Mouse (Mus musculus) adrenal gland, adult 18-20 months (tissue): ENCODE results near the gene Cnot4. TPM values are rescaled to one million over a fixed set of nuclear protein-coding genes. Genes with fewer than 3 reads are reported as not detected.

ENCODE experiments used
- total RNA-seq, 2 experiments: library from RNA; stranded (reverse); gene quantifications; 1 replicate in 1 of 2; 2 replicates in 1 of 2; pipeline ENCODE4 v1.2.3; 2021

The Cnot4 gene
- total RNA-seq, 2 experiments from 2014 or later = 27.6 to 28.0 TPM

Other genes starting within 250 kb of the Cnot4 start
- 10 to 100 TPM; 13.0 to 18.6 TPM for gene Wdr91, start 222.8 kb downstream of the Cnot4 start, total RNA-seq
- not detected for gene Stra8, start 213.6 kb downstream of the Cnot4 start, total RNA-seq
- gene Slc23a4, start 145.3 kb downstream of the Cnot4 start, total RNA-seq = under 1 TPM; 0.13 to 0.45 TPM
- 10 to 100 TPM; 30.0 to 34.2 TPM for gene Nup205, start 43.7 kb upstream of the Cnot4 start, total RNA-seq
- under 1 TPM; 0.33 to 0.51 TPM for gene Slc13a4, start 174.4 kb upstream of the Cnot4 start, total RNA-seq
- 1 to 10 TPM; 2.4 to 2.5 TPM for gene Fam180a, start 192.4 kb upstream of the Cnot4 start, total RNA-seq